Mouse (Mus musculus): ENCODE data around the gene Hsf5. TPM values are rescaled to one million over a fixed set of nuclear protein-coding genes. Genes with fewer than 3 reads are reported as not detected.

Hsf5 gene
- polyA plus RNA-seq, 1 experiment from 2014 or later: 0.36 TPM

GRCm38 (mm10) chr11:87703654-87704053 is 86.7 kb downstream of the Hsf5 start:
- no peak for ATAC-seq (ENCODE audit: low FRiP score, low read depth)
- Histone ChIP-seq H3K4me2 (replicated peaks) (no peak overlapping the region), H3K27me3 (0 out of 2 replicates have a peak, but pooled peaks cover 2% of the 10 kb centered on the region), H3K36me3 (no peaks in the 10 kb centered on the region), H3K9me3 (no peaks in the 10 kb centered on the region), H3K4me3 (no peak overlapping the region), H3K4me1 (peaks cover 5% of the 10 kb centered on the region; the same call in 1 of the 2 replicates), H3K9ac (replicated peaks) (no peak overlapping the region), H3K27ac (replicated peaks) (no peak overlapping the region)
- 99% methylated on average over 5 of the region's 5 CpGs for WGBS

GRCm38 (mm10) chr11:87704289-87704688 is 87.3 kb downstream of the Hsf5 start:
- WGBS: 87% methylated on average over 9 of the region's 9 CpGs
- Histone ChIP-seq H3K4me3 (no peak overlapping the region), H3K4me2 (replicated peaks) (no peak overlapping the region), H3K9ac (replicated peaks) (no peak overlapping the region), H3K9me3 (no peaks in the 10 kb centered on the region), H3K4me1 (peaks cover 5% of the 10 kb centered on the region; the same call in 1 of the 2 replicates), H3K36me3 (no peaks in the 10 kb centered on the region), H3K27ac (replicated peaks) (no peak overlapping the region), H3K27me3 (peaks cover 8% of the 10 kb centered on the region; the same call in 1 of the 2 replicates)
- ATAC-seq (ENCODE audit: low FRiP score, low read depth): no peak

GRCm38 (mm10) chr11:87707570-87707969 is 90.6 kb downstream of the Hsf5 start:
- no peak for ATAC-seq (ENCODE audit: low FRiP score, low read depth)
- WGBS: 35% methylated on average over 8 of the region's 8 CpGs
- H3K9ac ChIP-seq (replicated peaks): no peak overlapping the region
- no peak overlapping the region for H3K27ac ChIP-seq (replicated peaks)
- no peak overlapping the region for H3K4me2 ChIP-seq (replicated peaks)
- H3K36me3 ChIP-seq: no peaks in the 10 kb centered on the region
- no peaks in the 10 kb centered on the region for H3K9me3 ChIP-seq
- peaks cover 17% of the 10 kb centered on the region for H3K4me1 ChIP-seq
- peaks cover 33% of the 10 kb centered on the region for H3K27me3 ChIP-seq
- H3K4me3 ChIP-seq: no peak overlapping the region

- H3K9ac ChIP-seq (replicated peaks): no peak overlapping the region
- ATAC-seq (ENCODE audit: low FRiP score, low read depth): no peak
- no peak overlapping the region for H3K4me3 ChIP-seq
- H3K27ac ChIP-seq (replicated peaks): no peak overlapping the region
- H3K9me3 ChIP-seq: no peaks in the 10 kb centered on the region
- H3K27me3 ChIP-seq: peaks cover 37% of the 10 kb centered on the region
- WGBS: 82% methylated on average over 5 of the region's 5 CpGs
- H3K4me1 ChIP-seq: peaks cover 17% of the 10 kb centered on the region
- no peak overlapping the region for H3K4me2 ChIP-seq (replicated peaks)
- no peaks in the 10 kb centered on the region for H3K36me3 ChIP-seq
Observed at GRCm38 (mm10) chr11:87708979-87709378, 92.0 kb downstream of the Hsf5 start.

Other genes starting within 250 kb of the Hsf5 start
- gene Rad51c, start 212.2 kb upstream of the Hsf5 start, polyA plus RNA-seq (2016; fragmentation: Nextera tagmentation; extraction: Ambion mirVana): 9.8 and 12.0 TPM in 2 replicates
- 0.60 TPM in 1 of 2 replicates, not detected in the other for gene Tex14, start 212.1 kb upstream of the Hsf5 start, polyA plus RNA-seq (2016; fragmentation: Nextera tagmentation; extraction: Ambion mirVana)
- not detected in 2 replicates for gene Gm11492, start 50.5 kb upstream of the Hsf5 start, polyA plus RNA-seq (2016; fragmentation: Nextera tagmentation; extraction: Ambion mirVana)
- 12.5 and 14.3 TPM in 2 replicates for gene Sept4, start 48.3 kb upstream of the Hsf5 start, polyA plus RNA-seq (2016; fragmentation: Nextera tagmentation; extraction: Ambion mirVana)
- gene Mtmr4, start 25.0 kb upstream of the Hsf5 start, polyA plus RNA-seq (2016; fragmentation: Nextera tagmentation; extraction: Ambion mirVana): 76.9 and 87.9 TPM in 2 replicates
- 0.93 and 1.5 TPM in 2 replicates for gene Rnf43, start 45.6 kb downstream of the Hsf5 start, polyA plus RNA-seq (2016; fragmentation: Nextera tagmentation; extraction: Ambion mirVana)
- 139 and 145 TPM in 2 replicates for gene Supt4a, start 120.4 kb downstream of the Hsf5 start, polyA plus RNA-seq (2016; fragmentation: Nextera tagmentation; extraction: Ambion mirVana)
- gene Tspoap1, start 143.4 kb downstream of the Hsf5 start, polyA plus RNA-seq (2016; fragmentation: Nextera tagmentation; extraction: Ambion mirVana): 40.6 and 43.5 TPM in 2 replicates
- gene Mpo, start 176.4 kb downstream of the Hsf5 start, polyA plus RNA-seq (2016; fragmentation: Nextera tagmentation; extraction: Ambion mirVana): 0.97 and 1.2 TPM in 2 replicates
- 0.99 and 1.0 TPM in 2 replicates for gene Lpo, start 211.1 kb downstream of the Hsf5 start, polyA plus RNA-seq (2016; fragmentation: Nextera tagmentation; extraction: Ambion mirVana)
- 14.8 and 18.8 TPM in 2 replicates for gene Mks1, start 236.1 kb downstream of the Hsf5 start, polyA plus RNA-seq (2016; fragmentation: Nextera tagmentation; extraction: Ambion mirVana)